Mouse (Mus musculus) kidney, embryonic 14.5 days (tissue): ENCODE measurements around the gene Nkain4. TPM values are rescaled to one million over a fixed set of nuclear protein-coding genes. Genes with fewer than 3 reads are reported as not detected.

Experiments used
- ATAC-seq: fragments of 200-750 bp; cut with Nextera tagmentation; 2 replicates; pipeline ENCODE4 v1.8.0; 2017; ENCODE audit warnings: moderate number of reproducible peaks, mild to moderate bottlenecking, moderate TSS enrichment, moderate library complexity; ENCODE audit not compliant: low FRiP score, low TSS enrichment
- H3K27ac ChIP-seq: fragments of 300-500 bp; sonication (generic); 2 replicates; pipeline ENCODE4 v1.5.1; 2014; ENCODE audit warnings: low read depth, mild to moderate bottlenecking, low read length, moderate library complexity, mixed read lengths
- H3K27me3 ChIP-seq: fragments of 300-500 bp; sonication (generic); 2 replicates; pipeline ENCODE4 v1.6.1; 2014; ENCODE audit warnings: mild to moderate bottlenecking, low read length; ENCODE audit not compliant: control insufficient read depth, insufficient read depth
- H3K36me3 ChIP-seq: fragments of 300-500 bp; sonication (generic); 2 replicates; pipeline ENCODE4 v1.6.1; 2014; ENCODE audit warnings: low read length, mixed read lengths; ENCODE audit not compliant: control insufficient read depth, insufficient read depth
- H3K4me1 ChIP-seq: fragments of 300-500 bp; sonication (generic); 2 replicates; pipeline ENCODE4 v1.6.1; 2014; ENCODE audit warnings: low read length, mixed read lengths; ENCODE audit not compliant: control insufficient read depth, insufficient read depth
- H3K4me2 ChIP-seq: fragments of 300-500 bp; sonication (generic); replicated peaks from 2 replicates; pipeline ENCODE4 v1.6.1; 2014; ENCODE audit warnings: low read depth, mild to moderate bottlenecking, low read length
- H3K4me3 ChIP-seq: fragments of 300-500 bp; sonication (generic); 2 replicates; pipeline ENCODE4 v1.5.1; 2014; ENCODE audit warnings: mild to moderate bottlenecking, low read length
- H3K9ac ChIP-seq: fragments of 300-500 bp; sonication (generic); 2 replicates; pipeline ENCODE4 v1.6.1; 2014; ENCODE audit warnings: low read depth, mild to moderate bottlenecking, low read length, moderate library complexity
- H3K9me3 ChIP-seq: fragments of 300-500 bp; sonication (generic); 2 replicates; pipeline ENCODE4 v1.6.1; 2016; ENCODE audit warnings: low read length; ENCODE audit not compliant: control insufficient read depth
- WGBS: fragments of 180-500 bp; shearing (Covaris S2); extraction: QIAGEN DNeasy Blood & Tissue Kit; methylation state at CpG from one replicate; pipeline ENCODE4 v1.1.7; 2014; 5-methylcytosine and 5-hydroxymethylcytosine counted together
- polyA plus RNA-seq: library from polyadenylated mRNA; unstranded; fragments of >200 nt; fragmentation: Nextera tagmentation; extraction: Ambion mirVana; gene quantifications from 2 replicates; pipeline ENCODE4 v1.2.1, GENCODE M21; 2014

Gene Nkain4
- polyA plus RNA-seq, 1 experiment from 2014 or later = 39.0 TPM

GRCm38 (mm10) chr2:180962616-180963308 lies 8.3 kb upstream of the Nkain4 start:
- Histone ChIP-seq H3K9ac (no peak overlapping the region), H3K27me3 (no peaks in the 10 kb centered on the region), H3K4me3 (no peak overlapping the region), H3K4me1 (no peaks in the 10 kb centered on the region), H3K27ac (no peak overlapping the region), H3K4me2 (no peak overlapping the region), H3K9me3 (no peaks in the 10 kb centered on the region), H3K36me3 (no peaks in the 10 kb centered on the region)
- 66% methylated on average over 2 of the region's 2 CpGs for WGBS
- ATAC-seq = no peak

- H3K36me3 ChIP-seq = no peaks in the 10 kb centered on the region
- H3K4me3 ChIP-seq = no peak overlapping the region
- 54% methylated on average over 3 of the region's 3 CpGs for WGBS
- H3K9me3 ChIP-seq = no peaks in the 10 kb centered on the region
- H3K9ac ChIP-seq = no peak overlapping the region
- H3K27ac ChIP-seq = no peak overlapping the region
- H3K27me3 ChIP-seq = no peaks in the 10 kb centered on the region
- H3K4me1 ChIP-seq = peaks cover 4% of the 10 kb centered on the region; the same call in 1 of the 2 replicates
- H3K4me2 ChIP-seq = no peak overlapping the region
- no peak for ATAC-seq
Observed at GRCm38 (mm10) chr2:180960187-180960586, 5.7 kb upstream of the Nkain4 start.

- ATAC-seq = no peak
- H3K27ac ChIP-seq = no peak overlapping the region
- no peak overlapping the region for H3K4me3 ChIP-seq
Observed at GRCm38 (mm10) chr2:180959605-180960004, 5.1 kb upstream of the Nkain4 start.

DNA sequence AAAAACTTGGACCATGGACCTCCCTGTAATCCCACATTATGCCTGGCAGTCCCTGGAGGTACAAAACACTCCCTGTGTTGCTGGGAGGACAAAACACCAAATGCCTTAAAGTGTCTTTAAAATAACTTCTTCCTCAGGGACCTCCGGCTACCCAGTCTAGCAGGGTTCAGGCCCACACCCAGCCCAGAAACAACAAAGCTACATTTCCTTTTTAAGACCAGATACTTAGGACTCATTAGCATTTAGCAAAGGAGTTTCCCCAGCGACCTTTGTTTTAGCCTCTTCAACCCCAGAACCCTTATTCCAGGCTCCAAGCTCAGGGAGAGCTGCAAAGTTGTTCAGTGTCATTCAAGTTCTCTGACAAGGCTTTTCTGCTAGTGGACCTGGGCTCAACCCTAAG lies 861 bp downstream of the Nkain4 start:
- Histone ChIP-seq H3K4me1 (peaks cover 13% of the 10 kb centered on the region), H3K27ac (no peak overlapping the region), H3K36me3 (no peaks in the 10 kb centered on the region), H3K9me3 (no peaks in the 10 kb centered on the region), H3K4me3 (peak overlapping the region; percentile 61), H3K4me2 (peak overlapping the region; percentile 92), H3K9ac (peak overlapping the region; percentile 59; the same call in 1 of the 2 replicates), H3K27me3 (no peaks in the 10 kb centered on the region)
- WGBS = 27% methylated on average over 2 of the region's 2 CpGs
- ATAC-seq = no peak

More at GRCm38 (mm10) chr2:180959605-180960004, 5.1 kb upstream of the Nkain4 start:
- Histone ChIP-seq H3K36me3 (no peaks in the 10 kb centered on the region), H3K27me3 (no peaks in the 10 kb centered on the region), H3K9me3 (no peaks in the 10 kb centered on the region), H3K4me2 (no peak overlapping the region), H3K9ac (no peak overlapping the region), H3K4me1 (peaks cover 10% of the 10 kb centered on the region; the same call in 1 of the 2 replicates)
- 72% methylated on average over 7 of the region's 7 CpGs for WGBS

- Histone ChIP-seq H3K9ac (peak overlapping the region; percentile 5; the same call in 1 of the 2 replicates), H3K27ac (peak overlapping the region; percentile 31), H3K36me3 (no peaks in the 10 kb centered on the region), H3K9me3 (no peaks in the 10 kb centered on the region), H3K4me2 (peak overlapping the region; percentile 92), H3K4me1 (peaks cover 13% of the 10 kb centered on the region), H3K4me3 (peak overlapping the region; percentile 0; the same call in 1 of the 2 replicates), H3K27me3 (no peaks in the 10 kb centered on the region)
- WGBS = 14% methylated on average over 9 of the region's 9 CpGs
- no peak for ATAC-seq
Observed at GRCm38 (mm10) chr2:180952731-180953171, 1.7 kb downstream of the Nkain4 start.

GRCm38 (mm10) chr2:180949947-180950346 lies 4.6 kb downstream of the Nkain4 start:
- Histone ChIP-seq H3K4me1 (peaks cover 6% of the 10 kb centered on the region), H3K27ac (no peak overlapping the region), H3K9me3 (no peaks in the 10 kb centered on the region), H3K9ac (no peak overlapping the region), H3K4me2 (no peak overlapping the region), H3K4me3 (no peak overlapping the region), H3K27me3 (no peaks in the 10 kb centered on the region), H3K36me3 (no peaks in the 10 kb centered on the region)
- WGBS = 22% methylated on average over 1 of the region's 1 CpGs
- ATAC-seq = no peak

GRCm38 (mm10) chr2:180941869-180942268 lies 12.6 kb downstream of the Nkain4 start:
- H3K4me3 ChIP-seq = no peak overlapping the region
- no peak for ATAC-seq
- no peaks in the 10 kb centered on the region for H3K9me3 ChIP-seq
- H3K4me2 ChIP-seq = no peak overlapping the region
- no peaks in the 10 kb centered on the region for H3K4me1 ChIP-seq
- no peak overlapping the region for H3K9ac ChIP-seq
- H3K27ac ChIP-seq = no peak overlapping the region
- H3K27me3 ChIP-seq = no peaks in the 10 kb centered on the region
- H3K36me3 ChIP-seq = peaks cover 2% of the 10 kb centered on the region; the same call in 1 of the 2 replicates

DNA sequence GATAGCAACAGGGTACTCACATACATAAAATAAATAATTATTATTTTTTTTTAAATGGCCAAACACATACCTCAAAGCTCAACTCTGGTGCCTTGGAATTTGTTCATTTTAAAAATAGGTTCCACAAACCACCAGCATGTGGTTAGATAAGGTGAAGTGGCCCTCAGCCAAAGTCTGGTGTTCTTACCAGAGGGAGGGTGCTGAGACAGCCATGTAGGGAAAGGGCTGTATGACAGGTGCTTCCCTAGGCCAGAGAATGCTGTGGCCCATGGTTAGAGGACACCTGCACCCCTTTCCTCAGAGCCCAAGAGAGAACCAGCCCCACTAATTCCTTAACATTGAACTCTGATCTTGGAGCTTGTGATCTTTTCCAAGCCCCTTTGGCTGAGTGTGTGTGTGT lies 14.3 kb downstream of the Nkain4 start:
- Histone ChIP-seq H3K36me3 (peaks cover 2% of the 10 kb centered on the region; the same call in 1 of the 2 replicates), H3K27ac (no peak overlapping the region), H3K27me3 (no peaks in the 10 kb centered on the region), H3K9ac (no peak overlapping the region), H3K4me1 (no peaks in the 10 kb centered on the region), H3K4me3 (no peak overlapping the region), H3K9me3 (no peaks in the 10 kb centered on the region), H3K4me2 (no peak overlapping the region)
- ATAC-seq = no peak

DNA sequence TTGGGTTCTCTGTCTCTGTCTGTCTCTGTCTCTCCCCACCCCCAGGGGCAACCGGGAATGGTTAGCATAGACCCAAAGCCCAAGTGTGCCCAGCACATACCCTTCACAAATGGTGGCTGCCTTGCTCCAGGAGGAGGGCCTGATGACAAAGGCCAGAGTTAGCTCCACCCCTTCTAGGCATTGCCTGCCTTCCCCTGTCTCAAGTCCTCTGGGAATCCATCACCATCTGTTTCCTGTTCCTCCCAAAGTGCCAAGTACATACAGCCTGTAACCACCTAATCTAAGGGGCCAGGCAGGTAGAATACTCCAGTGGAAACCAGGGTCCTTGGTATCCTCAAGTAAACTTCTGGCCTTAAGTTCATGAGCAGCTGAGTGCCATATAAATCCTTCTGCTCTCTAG lies 22.1 kb downstream of the Nkain4 start:
- no peak overlapping the region for H3K9ac ChIP-seq
- no peak overlapping the region for H3K4me2 ChIP-seq
- H3K27ac ChIP-seq = no peak overlapping the region
- H3K36me3 ChIP-seq = no peaks in the 10 kb centered on the region
- WGBS = 71% methylated on average over 1 of the region's 1 CpGs
- no peak for ATAC-seq
- no peaks in the 10 kb centered on the region for H3K9me3 ChIP-seq
- no peaks in the 10 kb centered on the region for H3K27me3 ChIP-seq
- no peaks in the 10 kb centered on the region for H3K4me1 ChIP-seq
- H3K4me3 ChIP-seq = no peak overlapping the region
